Mouse (Mus musculus): ENCODE data around the gene Gm281.

The Gm281 gene

GRCm38 (mm10) chr14:13812801-13813479 is 101.3 kb downstream of the Gm281 start:
- no peak for DNase-seq (ENCODE audit: low spot score)

GRCm38 (mm10) chr14:13790446-13790845 is 123.8 kb downstream of the Gm281 start:
- no peak for DNase-seq (ENCODE audit: low spot score)

GRCm38 (mm10) chr14:13790001-13790400 is 124.3 kb downstream of the Gm281 start:
- no peak for DNase-seq (ENCODE audit: low spot score)

- DNase-seq (ENCODE audit: low spot score) = no peak
Observed at GRCm38 (mm10) chr14:13782970-13783369, 131.3 kb downstream of the Gm281 start.

- no peak for DNase-seq (ENCODE audit: low spot score)
Observed at GRCm38 (mm10) chr14:13778383-13778782, 135.9 kb downstream of the Gm281 start.

GRCm38 (mm10) chr14:13771163-13771562 is 143.1 kb downstream of the Gm281 start:
- no peak for DNase-seq (ENCODE audit: low spot score)

GRCm38 (mm10) chr14:13770686-13771085 is 143.6 kb downstream of the Gm281 start:
- no peak for DNase-seq (ENCODE audit: low spot score)
